Mouse (Mus musculus) bone marrow macrophage, adult 2 months (primary cell): ENCODE data around the gene Scamp1.

ENCODE experiments used
- CTCF ChIP-seq: IDR thresholded peaks from 2 replicates; pipeline ENCODE4 v1.5.1; 2012; ENCODE audit warnings: low read depth, mild to moderate bottlenecking, low read length, moderate library complexity
- POLR2A ChIP-seq: IDR thresholded peaks from 2 replicates; pipeline ENCODE4 v1.6.1; 2012; ENCODE audit warnings: mild to moderate bottlenecking, low read depth, low read length, borderline replicate concordance

DNA sequence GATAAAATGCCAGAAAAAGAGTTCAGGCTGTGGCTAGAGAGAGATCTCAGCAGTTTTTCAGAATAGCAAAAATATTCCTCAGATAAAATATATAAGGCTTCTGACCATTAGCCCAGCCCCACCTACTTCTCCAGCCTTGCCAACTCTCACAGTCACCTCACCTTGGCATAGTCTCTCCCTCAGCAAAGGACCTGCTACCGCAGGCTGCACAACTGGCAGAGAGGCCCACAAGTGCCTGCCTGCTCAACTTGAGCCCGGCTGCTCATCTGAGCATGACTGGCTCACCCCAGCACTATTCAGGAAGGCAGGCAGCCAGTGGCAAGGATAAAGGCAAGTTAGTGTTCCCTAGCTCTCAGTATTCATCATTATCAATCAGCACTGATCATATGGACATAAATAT lies 30.5 kb downstream of the Scamp1 start:
- TF ChIP-seq CTCF (no peak), POLR2A (no peak)
